Mouse (Mus musculus): Measurements from ENCODE around the gene 1700001P01Rik. TPM values are rescaled to one million over a fixed set of nuclear protein-coding genes. Genes with fewer than 3 reads are reported as not detected.

The 1700001P01Rik gene
- polyA plus RNA-seq, 1 experiment from 2014 or later: 0.44 TPM

DNA sequence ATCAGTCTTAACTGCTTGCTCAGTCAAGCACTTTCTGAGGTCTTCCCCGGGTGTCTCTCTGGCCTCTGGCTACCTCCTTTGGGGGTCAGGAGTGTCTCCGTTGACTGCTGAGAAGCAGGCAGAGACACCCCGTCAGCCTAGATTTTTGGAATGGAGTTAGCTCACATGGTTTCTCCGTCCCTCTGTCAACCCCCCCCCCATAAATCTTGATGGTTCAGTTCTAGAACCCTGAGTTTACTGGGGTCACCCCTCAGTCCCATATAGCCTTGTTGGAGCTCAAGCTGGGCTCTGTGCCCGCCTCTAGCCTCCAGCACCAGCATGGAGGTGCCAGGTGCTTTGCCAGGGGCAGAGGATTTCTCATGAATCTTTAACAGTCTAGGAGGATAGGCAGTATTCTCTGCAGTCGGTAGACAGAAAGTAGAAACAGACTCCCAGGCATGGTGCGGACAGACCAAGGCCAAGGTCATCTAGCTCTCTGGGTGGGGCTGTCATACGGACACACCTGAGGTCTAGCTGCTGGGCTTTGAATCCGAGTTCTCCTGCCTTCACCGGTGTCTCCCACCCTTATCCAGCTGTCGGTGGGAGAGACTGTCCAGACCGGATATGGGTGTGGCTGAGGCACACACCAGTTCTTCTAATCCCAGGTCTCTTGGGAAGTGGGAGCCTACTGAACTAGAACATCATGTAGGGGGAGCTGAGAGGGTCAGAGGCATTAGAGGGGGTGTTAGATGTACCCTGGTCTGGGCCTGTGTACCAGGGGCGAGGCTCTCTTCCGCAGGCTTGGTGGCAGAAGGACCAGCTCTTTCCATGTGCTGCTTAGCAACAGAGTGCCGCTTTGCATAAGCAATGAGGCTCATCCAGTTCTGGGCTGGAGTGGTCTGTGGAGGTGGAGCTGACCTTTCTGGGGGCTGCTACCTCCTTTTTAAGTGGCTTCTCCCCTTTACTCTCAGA is 30.2 kb upstream of the 1700001P01Rik start:
- Histone ChIP-seq H3K9ac (ENCODE audit: low read depth, low read length) (peak overlapping the region; percentile 47), H3K4me3 (ENCODE audit: low read length) (peak overlapping the region; percentile 16), H3K27me3 (replicated peaks; ENCODE audit: control insufficient read depth, insufficient read depth, low read length) (no peaks in the 10 kb centered on the region), H3K4me2 (ENCODE audit: low read length) (peak overlapping the region; percentile 45), H3K9me3 (ENCODE audit: control insufficient read depth, low read length) (no peaks in the 10 kb centered on the region), H3K4me1 (ENCODE audit: control insufficient read depth, insufficient read depth, low read depth, low read length) (peaks cover 83% of the 10 kb centered on the region), H3K36me3 (ENCODE audit: control insufficient read depth, insufficient read depth, low read length) (peaks cover 13% of the 10 kb centered on the region), H3K27ac (ENCODE audit: low read depth, low read length) (peak overlapping the region; percentile 82)
- 29% methylated on average over 15 of the region's 15 CpGs for WGBS
- peak; percentile 59 for ATAC-seq

DNA sequence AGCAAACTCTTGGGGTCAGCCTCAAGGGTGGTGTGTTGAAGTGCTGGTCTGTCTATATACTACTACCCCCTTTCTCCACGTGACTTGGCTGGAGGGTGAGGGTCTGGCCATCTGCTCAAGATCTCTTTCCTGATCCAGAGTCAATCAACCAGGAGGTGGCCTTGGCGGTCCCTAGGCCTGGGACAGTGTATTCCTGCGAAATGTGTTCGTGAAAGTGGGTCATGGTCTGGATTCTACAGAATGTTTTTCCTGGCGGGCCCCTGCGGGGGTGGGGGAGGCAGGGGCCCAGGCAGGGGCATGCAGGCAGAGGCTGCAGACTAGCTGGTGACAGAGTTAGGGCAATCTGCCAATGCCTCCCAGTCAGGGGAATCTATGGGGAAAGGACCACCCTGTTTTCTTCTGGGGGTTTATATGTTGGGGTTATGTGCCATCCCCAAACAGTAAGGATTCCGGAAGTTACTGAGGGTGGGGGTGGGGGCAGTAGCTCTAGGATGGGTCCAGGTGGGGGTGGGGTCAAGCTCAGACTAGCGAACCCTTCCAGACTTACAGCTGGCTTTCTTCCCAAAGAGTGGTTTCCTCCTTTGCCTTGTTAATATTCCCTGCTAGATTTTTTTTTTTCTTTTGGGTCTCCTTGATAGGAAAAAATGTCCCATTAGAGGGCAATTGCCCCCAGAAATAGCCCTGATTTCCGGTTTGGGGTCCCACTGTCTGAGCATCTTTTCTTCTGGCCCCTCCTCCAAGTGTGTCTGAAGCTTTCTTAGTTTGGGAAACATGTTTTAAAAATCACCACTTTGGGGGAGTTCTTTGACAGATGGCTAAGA is 29.3 kb upstream of the 1700001P01Rik start:
- 22% methylated on average over 9 of the region's 9 CpGs for WGBS
- Histone ChIP-seq H3K4me2 (ENCODE audit: low read length) (peak overlapping the region; percentile 45), H3K4me3 (ENCODE audit: low read length) (no peak overlapping the region), H3K36me3 (ENCODE audit: control insufficient read depth, insufficient read depth, low read length) (peaks cover 10% of the 10 kb centered on the region), H3K9me3 (ENCODE audit: control insufficient read depth, low read length) (no peaks in the 10 kb centered on the region), H3K9ac (ENCODE audit: low read depth, low read length) (no peak overlapping the region), H3K27ac (ENCODE audit: low read depth, low read length) (peak overlapping the region; percentile 82), H3K27me3 (replicated peaks; ENCODE audit: control insufficient read depth, insufficient read depth, low read length) (no peaks in the 10 kb centered on the region), H3K4me1 (ENCODE audit: control insufficient read depth, insufficient read depth, low read depth, low read length) (peaks cover 79% of the 10 kb centered on the region)
- ATAC-seq: peak; percentile 32

DNA sequence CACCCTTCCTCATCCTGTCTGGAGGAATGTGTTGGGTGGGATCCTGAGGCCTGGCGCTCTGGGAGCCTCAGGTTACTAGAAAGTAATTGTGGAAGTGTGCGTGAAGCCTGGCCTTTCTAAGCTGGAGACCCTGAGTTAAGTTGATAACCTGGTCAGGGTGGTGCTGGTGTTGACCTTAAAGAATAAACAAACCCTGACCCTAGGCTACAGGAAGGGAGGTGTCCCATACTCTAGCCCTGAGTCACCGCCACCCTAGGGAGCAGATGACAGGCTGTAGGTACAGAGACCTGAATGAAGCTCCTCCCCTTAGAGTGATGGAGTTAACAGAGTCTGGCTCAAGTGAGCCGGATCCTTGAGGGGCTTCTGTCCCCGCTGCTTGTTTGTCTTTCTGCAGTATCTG is 28.1 kb upstream of the 1700001P01Rik start:
- Histone ChIP-seq H3K27ac (ENCODE audit: low read depth, low read length) (peak overlapping the region; percentile 23), H3K4me3 (ENCODE audit: low read length) (no peak overlapping the region), H3K9ac (ENCODE audit: low read depth, low read length) (no peak overlapping the region), H3K27me3 (replicated peaks; ENCODE audit: control insufficient read depth, insufficient read depth, low read length) (no peaks in the 10 kb centered on the region), H3K36me3 (ENCODE audit: control insufficient read depth, insufficient read depth, low read length) (peaks cover 8% of the 10 kb centered on the region), H3K9me3 (ENCODE audit: control insufficient read depth, low read length) (no peaks in the 10 kb centered on the region), H3K4me2 (ENCODE audit: low read length) (no peak overlapping the region), H3K4me1 (ENCODE audit: control insufficient read depth, insufficient read depth, low read depth, low read length) (peaks cover 71% of the 10 kb centered on the region)
- ATAC-seq: no peak
- 80% methylated on average over 5 of the region's 5 CpGs for WGBS

DNA sequence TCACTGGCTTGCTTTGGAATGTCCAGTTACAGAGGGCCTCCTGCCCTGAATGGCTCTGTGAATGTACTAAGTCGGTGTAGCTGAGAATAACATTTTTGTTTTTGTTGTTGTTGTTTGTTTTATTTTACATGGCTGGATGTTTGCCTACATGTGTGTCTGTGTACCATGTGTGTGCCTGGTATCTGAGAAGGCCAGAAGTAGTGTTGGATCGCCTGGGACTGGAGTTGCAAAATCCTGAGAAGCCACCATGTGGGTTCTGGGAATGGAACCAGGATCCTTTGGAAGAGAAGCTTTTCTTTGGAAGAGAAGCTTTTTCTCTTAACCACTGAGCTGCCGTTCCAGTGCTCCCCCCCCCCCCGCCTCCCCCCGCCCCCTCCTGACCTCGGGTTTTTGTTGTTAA is 26.8 kb upstream of the 1700001P01Rik start:
- Histone ChIP-seq H3K9ac (ENCODE audit: low read depth, low read length) (no peak overlapping the region), H3K4me2 (ENCODE audit: low read length) (peak overlapping the region; percentile 81), H3K27me3 (replicated peaks; ENCODE audit: control insufficient read depth, insufficient read depth, low read length) (no peaks in the 10 kb centered on the region), H3K9me3 (ENCODE audit: control insufficient read depth, low read length) (no peaks in the 10 kb centered on the region), H3K4me1 (ENCODE audit: control insufficient read depth, insufficient read depth, low read depth, low read length) (peaks cover 58% of the 10 kb centered on the region), H3K27ac (ENCODE audit: low read depth, low read length) (no peak overlapping the region), H3K36me3 (ENCODE audit: control insufficient read depth, insufficient read depth, low read length) (peaks cover 2% of the 10 kb centered on the region), H3K4me3 (ENCODE audit: low read length) (peak overlapping the region; percentile 61; the same call in 1 of the 2 replicates)
- WGBS: 39% methylated on average over 6 of the region's 6 CpGs
- no peak for ATAC-seq

DNA sequence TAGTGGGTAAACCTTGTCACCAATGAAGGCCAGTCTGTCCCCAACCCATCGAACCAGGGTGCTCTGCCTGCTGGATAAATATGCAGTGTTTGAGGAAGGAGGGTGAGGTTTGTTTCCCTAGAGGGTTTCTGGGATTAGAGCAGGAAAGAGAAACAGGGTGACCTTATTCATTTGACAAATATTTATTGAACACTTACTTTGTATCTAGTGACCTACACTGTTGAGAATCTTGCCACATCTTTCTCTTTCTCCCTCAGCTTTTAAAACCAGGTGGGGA is 26.4 kb upstream of the 1700001P01Rik start:
- H3K4me1 ChIP-seq (ENCODE audit: control insufficient read depth, insufficient read depth, low read depth, low read length): peaks cover 56% of the 10 kb centered on the region
- WGBS: 67% methylated on average over 1 of the region's 1 CpGs
- H3K4me3 ChIP-seq (ENCODE audit: low read length): peak overlapping the region; percentile 61; the same call in 1 of the 2 replicates
- no peaks in the 10 kb centered on the region for H3K36me3 ChIP-seq (ENCODE audit: control insufficient read depth, insufficient read depth, low read length)
- no peak for ATAC-seq
- H3K9me3 ChIP-seq (ENCODE audit: control insufficient read depth, low read length): no peaks in the 10 kb centered on the region
- peak overlapping the region; percentile 81 for H3K4me2 ChIP-seq (ENCODE audit: low read length)
- no peak overlapping the region for H3K9ac ChIP-seq (ENCODE audit: low read depth, low read length)
- no peaks in the 10 kb centered on the region for H3K27me3 ChIP-seq (replicated peaks; ENCODE audit: control insufficient read depth, insufficient read depth, low read length)
- no peak overlapping the region for H3K27ac ChIP-seq (ENCODE audit: low read depth, low read length)

DNA sequence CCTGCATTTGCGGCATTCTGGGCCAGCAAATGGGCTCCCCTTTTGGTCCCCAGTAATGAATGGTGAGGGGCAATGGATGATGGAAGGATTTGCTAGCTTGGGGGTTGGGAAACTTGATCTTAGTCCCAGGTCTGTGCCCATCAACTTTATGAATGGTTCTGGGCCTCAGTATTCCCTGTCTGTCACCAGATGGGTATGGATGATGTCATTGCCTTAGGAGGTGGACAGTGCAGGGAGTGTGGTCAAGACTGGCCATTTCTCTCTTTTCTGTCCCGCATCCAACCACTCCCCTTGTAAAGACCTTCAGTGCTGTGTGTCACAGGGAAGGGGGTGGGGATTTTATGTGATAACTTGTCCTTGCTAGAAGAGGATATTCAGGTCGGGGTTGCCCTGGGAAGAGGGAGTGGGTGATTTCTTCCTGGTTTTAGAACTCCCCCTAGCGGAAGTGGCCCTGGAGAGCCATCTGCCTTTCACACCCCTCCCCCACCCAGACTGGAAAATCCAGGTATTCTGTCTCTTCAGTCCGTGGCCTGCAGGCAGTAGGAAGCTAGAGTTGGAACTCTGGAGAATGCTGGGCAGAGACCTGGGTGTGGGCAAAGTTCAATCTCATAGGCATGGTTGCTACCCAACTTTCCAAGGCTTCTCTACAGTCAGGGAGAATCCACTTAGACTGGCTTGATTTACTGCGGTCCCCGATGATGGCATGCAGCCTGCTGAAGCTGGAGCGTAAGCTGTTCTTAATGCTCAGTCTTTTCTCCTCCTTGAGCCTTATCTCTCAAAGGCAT is 25.9 kb upstream of the 1700001P01Rik start:
- no peaks in the 10 kb centered on the region for H3K36me3 ChIP-seq (ENCODE audit: control insufficient read depth, insufficient read depth, low read length)
- peak overlapping the region; percentile 61 for H3K4me3 ChIP-seq (ENCODE audit: low read length)
- H3K27ac ChIP-seq (ENCODE audit: low read depth, low read length): peak overlapping the region; percentile 96
- peaks cover 51% of the 10 kb centered on the region for H3K4me1 ChIP-seq (ENCODE audit: control insufficient read depth, insufficient read depth, low read depth, low read length)
- no peaks in the 10 kb centered on the region for H3K27me3 ChIP-seq (replicated peaks; ENCODE audit: control insufficient read depth, insufficient read depth, low read length)
- H3K4me2 ChIP-seq (ENCODE audit: low read length): peak overlapping the region; percentile 81
- peak overlapping the region; percentile 73 for H3K9ac ChIP-seq (ENCODE audit: low read depth, low read length)
- H3K9me3 ChIP-seq (ENCODE audit: control insufficient read depth, low read length): no peaks in the 10 kb centered on the region
- WGBS: 32% methylated on average over 8 of the region's 8 CpGs
- no peak for ATAC-seq

DNA sequence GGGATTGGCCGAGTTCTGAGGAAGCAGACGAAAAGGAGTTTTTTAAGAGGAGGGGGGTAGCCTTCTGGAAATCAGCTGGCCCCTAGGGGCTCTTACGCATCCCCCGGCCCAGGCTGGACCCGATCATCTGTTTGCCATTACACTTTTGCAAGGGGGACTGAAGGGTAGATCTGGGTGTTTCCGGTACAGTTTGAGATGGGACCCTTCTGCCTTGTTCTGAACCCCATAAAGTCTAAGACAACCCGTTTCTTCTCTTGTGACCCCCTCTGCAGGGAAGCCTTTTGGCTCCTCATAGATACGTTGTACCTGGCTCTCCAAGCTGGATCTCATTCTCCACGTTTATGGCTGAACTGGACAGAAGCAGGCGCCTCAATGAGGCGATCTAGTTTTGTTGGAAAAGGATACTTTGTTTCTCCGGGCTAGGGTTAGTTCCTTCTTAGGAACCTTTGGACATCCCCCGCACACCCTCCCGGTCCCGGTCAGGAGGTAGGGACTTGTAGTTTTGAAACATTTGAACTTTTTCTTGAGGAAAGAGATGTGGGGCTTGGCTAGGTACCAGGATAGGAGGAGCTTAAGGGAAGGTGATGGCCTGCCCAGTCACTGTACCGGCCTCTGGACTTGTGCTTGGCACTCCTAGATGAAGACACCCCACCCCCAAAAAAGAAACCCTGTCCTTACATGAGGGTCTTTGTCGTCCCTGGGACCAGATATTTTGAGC is 25.1 kb upstream of the 1700001P01Rik start:
- ATAC-seq: no peak
- H3K4me1 ChIP-seq (ENCODE audit: control insufficient read depth, insufficient read depth, low read depth, low read length): peaks cover 43% of the 10 kb centered on the region
- 7% methylated on average over 17 of the region's 17 CpGs for WGBS

DNA sequence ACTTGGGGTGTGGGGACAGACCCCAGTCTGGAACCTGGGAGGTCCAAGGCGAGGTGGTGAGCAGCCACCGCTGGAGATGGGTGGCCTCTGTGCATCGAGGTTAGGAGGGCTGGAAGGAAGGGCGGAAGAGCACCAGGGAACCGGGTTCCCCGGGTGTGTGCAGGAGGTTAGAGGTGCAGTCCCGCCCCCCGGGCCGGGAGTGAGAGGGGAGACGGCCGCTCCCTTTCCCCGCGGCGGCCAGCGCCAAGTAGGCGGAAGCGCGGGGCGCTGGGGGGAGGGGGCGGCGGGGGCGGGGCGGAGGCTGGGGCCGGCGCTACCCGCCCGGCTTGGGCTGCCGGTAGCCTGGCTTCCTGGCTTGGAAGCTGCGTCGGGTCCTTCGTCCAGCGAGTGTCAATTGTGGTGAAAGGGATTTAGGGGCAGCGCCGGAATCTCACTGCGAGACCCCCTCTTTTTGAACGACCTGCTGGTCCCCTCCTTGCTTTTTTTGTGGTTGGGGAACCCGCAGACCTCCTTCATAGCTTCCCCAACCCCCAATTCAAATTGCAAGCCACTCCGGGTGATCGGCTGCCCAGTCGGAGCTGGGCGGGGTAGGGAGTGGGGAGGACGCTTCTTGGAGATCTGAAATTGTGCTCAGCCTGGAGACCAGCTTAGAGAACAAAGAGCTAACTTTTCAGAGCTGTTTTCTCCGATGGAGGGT is 24.4 kb upstream of the 1700001P01Rik start:
- WGBS: under 1% methylated on average over 17 of the region's 43 CpGs
- Histone ChIP-seq H3K9me3 (ENCODE audit: control insufficient read depth, low read length) (no peaks in the 10 kb centered on the region), H3K36me3 (ENCODE audit: control insufficient read depth, insufficient read depth, low read length) (no peaks in the 10 kb centered on the region), H3K4me1 (ENCODE audit: control insufficient read depth, insufficient read depth, low read depth, low read length) (peaks cover 36% of the 10 kb centered on the region), H3K27me3 (replicated peaks; ENCODE audit: control insufficient read depth, insufficient read depth, low read length) (no peaks in the 10 kb centered on the region), H3K4me3 (ENCODE audit: low read length) (peak overlapping the region; percentile 61), H3K9ac (ENCODE audit: low read depth, low read length) (peak overlapping the region; percentile 73), H3K27ac (ENCODE audit: low read depth, low read length) (peak overlapping the region; percentile 96), H3K4me2 (ENCODE audit: low read length) (peak overlapping the region; percentile 81)
- peak; percentile 60 for ATAC-seq

More for the DNA sequence above, 25.1 kb upstream of the 1700001P01Rik start:
- H3K9me3 ChIP-seq (ENCODE audit: control insufficient read depth, low read length): no peaks in the 10 kb centered on the region
- H3K27ac ChIP-seq (ENCODE audit: low read depth, low read length): peak overlapping the region; percentile 96
- peak overlapping the region; percentile 61 for H3K4me3 ChIP-seq (ENCODE audit: low read length)
- peak overlapping the region; percentile 73 for H3K9ac ChIP-seq (ENCODE audit: low read depth, low read length)
- peak overlapping the region; percentile 81 for H3K4me2 ChIP-seq (ENCODE audit: low read length)
- no peaks in the 10 kb centered on the region for H3K27me3 ChIP-seq (replicated peaks; ENCODE audit: control insufficient read depth, insufficient read depth, low read length)
- H3K36me3 ChIP-seq (ENCODE audit: control insufficient read depth, insufficient read depth, low read length): no peaks in the 10 kb centered on the region
